Mouse (Mus musculus) neural tube, embryonic 14.5 days (tissue): Measurements from ENCODE around the gene Pafah1b2. TPM values are rescaled to one million over a fixed set of nuclear protein-coding genes. Genes with fewer than 3 reads are reported as not detected.

Experiments
- microRNA-seq: library from miRNA; unstranded; fragments of <30 nt; microRNA quantifications from one replicate; pipeline ENCODE4, GENCODE M21; 2016
- polyA plus RNA-seq: library from polyadenylated mRNA; unstranded; fragments of >200 nt; fragmentation: Nextera tagmentation; extraction: Ambion mirVana; gene quantifications from 2 replicates; pipeline ENCODE4 v1.2.1, GENCODE M21; 2014

Pafah1b2 gene
- polyA plus RNA-seq, 1 experiment from 2014 or later, result 318 TPM

Small RNA genes lying within 50 kb of the gene (microRNA-seq; reads per million reads assigned to microRNA genes)
- gene Mir7087, result not detected

Other genes with a start within 250 kb of the Pafah1b2 start
- 11.8 and 12.7 TPM in 2 replicates for gene Cep164, start 184.0 kb downstream of the Pafah1b2 start, polyA plus RNA-seq
- 49.8 and 56.4 TPM in 2 replicates for gene Bace1, start 174.1 kb downstream of the Pafah1b2 start, polyA plus RNA-seq
- 16.5 and 19.1 TPM in 2 replicates for gene Pcsk7, start 106.2 kb downstream of the Pafah1b2 start, polyA plus RNA-seq
- 101 and 132 TPM in 2 replicates for gene Rnf214, start 105.8 kb downstream of the Pafah1b2 start, polyA plus RNA-seq
- 5.2 and 5.5 TPM in 2 replicates for gene Tagln, start 76.6 kb downstream of the Pafah1b2 start, polyA plus RNA-seq
- gene Sidt2, start 57.4 kb downstream of the Pafah1b2 start, polyA plus RNA-seq, result 45.7 and 52.0 TPM in 2 replicates
- gene Sik3, start 130 bp upstream of the Pafah1b2 start, polyA plus RNA-seq, result 10.5 TPM in 2 replicates
- 6.7 and 7.7 TPM in 2 replicates for gene Apoa1, start 215.9 kb upstream of the Pafah1b2 start, polyA plus RNA-seq
- not detected in 2 replicates for gene Apoc3, start 222.9 kb upstream of the Pafah1b2 start, polyA plus RNA-seq
- not detected in 2 replicates for gene Apoa4, start 228.0 kb upstream of the Pafah1b2 start, polyA plus RNA-seq